Comparison of ENCODE assay signal across 7 mouse cellular contexts in genomic region chr14:20179731-20180280, GRCm38 (mm10). TPM values are rescaled to one million over a fixed set of nuclear protein-coding genes. Genes with fewer than 3 reads are reported as not detected.
DNase-seq lines count a peak whose midpoint lies in the region; ATAC-seq and TF ChIP-seq lines count a peak whose summit lies in the region.

No protein-coding gene starts in this region.

- H3K4me1 ChIP-seq in lung, postnatal 0 days (ENCODE audit: insufficient read depth, low read depth, low read length): peaks cover 4% of the 10 kb centered on the region; the same call in 1 of the 2 replicates
- peaks cover 25% of the 10 kb centered on the region for H3K4me1 ChIP-seq in embryonic facial prominence, embryonic 15.5 days
- H3K4me1 ChIP-seq in limb, embryonic 10.5 days: peaks cover 56% of the 10 kb centered on the region

- 57% methylated on average over 5 of the region's 5 CpGs for WGBS in lung, postnatal 0 days
- 72% methylated on average over 5 of the region's 5 CpGs for WGBS in embryonic facial prominence, embryonic 15.5 days
- WGBS in limb, embryonic 10.5 days: 76% methylated on average over 5 of the region's 5 CpGs

- no peaks in the 10 kb centered on the region for H3K27me3 ChIP-seq in lung, postnatal 0 days (replicated peaks; ENCODE audit: insufficient read depth, low read length)
- H3K27me3 ChIP-seq in embryonic facial prominence, embryonic 15.5 days: no peaks in the 10 kb centered on the region
- no peaks in the 10 kb centered on the region for H3K27me3 ChIP-seq in limb, embryonic 10.5 days (ENCODE audit: low read depth, poor library complexity, severe bottlenecking)
- H3K27me3 ChIP-seq in splenic B cell, adult 2 months (ENCODE audit: control insufficient read depth, insufficient read depth, low read length, poor library complexity, severe bottlenecking): no peaks in the 10 kb centered on the region

- ATAC-seq in lung, postnatal 0 days: no peak
- ATAC-seq in embryonic facial prominence, embryonic 15.5 days (ENCODE audit: insufficient number of reproducible peaks, low FRiP score, low TSS enrichment, low read depth): no peak

- no peak overlapping the region for H3K27ac ChIP-seq in lung, postnatal 0 days (ENCODE audit: low read length)
- no peak overlapping the region for H3K27ac ChIP-seq in embryonic facial prominence, embryonic 15.5 days (replicated peaks)
- H3K27ac ChIP-seq in limb, embryonic 10.5 days: peak overlapping the region; percentile 58; the same call in 1 of the 2 replicates

- no peak for TF ChIP-seq CTCF in lung, postnatal 0 days (IDR thresholded peaks at IDR 0.05)

- no peaks in the 10 kb centered on the region for H3K36me3 ChIP-seq in lung, postnatal 0 days (ENCODE audit: insufficient read depth, low read length)
- no peaks in the 10 kb centered on the region for H3K36me3 ChIP-seq in embryonic facial prominence, embryonic 15.5 days
- no peaks in the 10 kb centered on the region for H3K36me3 ChIP-seq in limb, embryonic 10.5 days
- H3K36me3 ChIP-seq in splenic B cell, adult 2 months (ENCODE audit: control insufficient read depth, insufficient read depth, low read length, poor library complexity, severe bottlenecking): no peaks in the 10 kb centered on the region

- no peak for TF ChIP-seq EP300 in lung, postnatal 0 days (IDR thresholded peaks at IDR 0.05)

- H3K9me3 ChIP-seq in lung, postnatal 0 days (ENCODE audit: low read length): no peaks in the 10 kb centered on the region
- H3K9me3 ChIP-seq in embryonic facial prominence, embryonic 15.5 days (replicated peaks): no peaks in the 10 kb centered on the region
- no peaks in the 10 kb centered on the region for H3K9me3 ChIP-seq in limb, embryonic 10.5 days (replicated peaks)

- peak overlapping the region; percentile 52 for H3K4me3 ChIP-seq in lung, postnatal 0 days (ENCODE audit: low read depth, low read length)
- H3K4me3 ChIP-seq in embryonic facial prominence, embryonic 15.5 days (replicated peaks): no peak overlapping the region
- H3K4me3 ChIP-seq in limb, embryonic 10.5 days: peak overlapping the region; percentile 68

- H3K9ac ChIP-seq in lung, postnatal 0 days (replicated peaks; ENCODE audit: low read depth): no peak overlapping the region
- H3K9ac ChIP-seq in embryonic facial prominence, embryonic 15.5 days: no peak overlapping the region

- DNase-seq in lung, postnatal 0 days (ENCODE audit: low spot score): no peak
- no peak for DNase-seq in lung, postnatal 25 days (ENCODE audit: low spot score)
- DNase-seq in limb, embryonic 10.5 days (ENCODE audit: low spot score): no peak
- DNase-seq in splenic B cell, adult 2 months (ENCODE audit: low read depth, low spot score): peak; percentile 60
- no peak for DNase-seq in layer of hippocampus, adult 9-10 months (ENCODE audit: low spot score)
- DNase-seq in urinary bladder, postnatal 14 days (ENCODE audit: low spot score): no peak

- H3K4me2 ChIP-seq in lung, postnatal 0 days (replicated peaks; ENCODE audit: low read depth, low read length): peak overlapping the region; percentile 83
- H3K4me2 ChIP-seq in embryonic facial prominence, embryonic 15.5 days (replicated peaks): peak overlapping the region; percentile 91

RNA-seq across cellular contexts. Expression of gene Kcnk5, which starts 1.8 kb away (rescaled TPM):
- 4.5 and 5.2 TPM in 2 replicates for polyA plus RNA-seq in lung, postnatal 0 days (2015; fragmentation: Nextera tagmentation; extraction: Ambion mirVana)
- 4.7 and 5.5 TPM in 2 replicates for polyA plus RNA-seq in embryonic facial prominence, embryonic 15.5 days (2015; fragmentation: Nextera tagmentation; extraction: Ambion mirVana)
- polyA plus RNA-seq in limb, embryonic 10.5 days (2016; fragmentation: Nextera tagmentation; extraction: Ambion mirVana): 7.3 and 8.9 TPM in 2 replicates

RNA-seq across cellular contexts. Expression of gene Saysd1, which starts 41.5 kb away (rescaled TPM):
- 18.6 and 18.9 TPM in 2 replicates for polyA plus RNA-seq in lung, postnatal 0 days (2015; fragmentation: Nextera tagmentation; extraction: Ambion mirVana)
- 12.9 and 13.2 TPM in 2 replicates for polyA plus RNA-seq in embryonic facial prominence, embryonic 15.5 days (2015; fragmentation: Nextera tagmentation; extraction: Ambion mirVana)
- polyA plus RNA-seq in limb, embryonic 10.5 days (2016; fragmentation: Nextera tagmentation; extraction: Ambion mirVana): 11.5 and 12.3 TPM in 2 replicates
